8 mouse cellular contexts compared by ENCODE assay signal in the genomic region with DNA sequence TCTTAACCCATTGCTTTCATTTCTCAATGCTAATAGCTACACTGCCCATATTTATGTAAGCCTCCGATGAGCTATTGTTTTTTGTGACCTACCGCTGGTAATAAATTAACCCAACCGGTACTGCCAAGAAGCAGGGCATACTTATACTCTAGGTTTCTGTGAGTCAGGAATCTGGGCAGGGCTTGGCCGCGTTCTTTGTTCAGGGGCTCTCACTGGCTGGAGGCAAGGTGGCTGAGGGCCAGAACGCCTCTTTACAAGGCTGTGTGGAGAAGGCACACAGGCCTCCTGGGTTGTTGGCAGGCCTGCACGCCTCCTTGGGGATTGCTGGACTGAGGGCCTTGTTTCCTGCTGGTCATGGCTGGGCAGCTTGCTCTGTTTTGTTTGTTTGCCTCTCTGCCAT. TPM values are rescaled to one million over a fixed set of nuclear protein-coding genes. Genes with fewer than 3 reads are reported as not detected.
DNase-seq lines count a peak whose midpoint lies in the region; ATAC-seq lines count a peak whose summit lies in the region.

No protein-coding gene starts in this region.

- peak overlapping the region; percentile 76 for H3K27ac ChIP-seq in hindbrain, embryonic 13.5 days
- H3K27ac ChIP-seq in hindbrain, embryonic 11.5 days (ENCODE audit: low read depth, low read length), result no peak overlapping the region
- peak overlapping the region; percentile 74 for H3K27ac ChIP-seq in neural tube, embryonic 13.5 days (replicated peaks)

- no peak overlapping the region for H3K9ac ChIP-seq in hindbrain, embryonic 13.5 days
- H3K9ac ChIP-seq in hindbrain, embryonic 11.5 days (ENCODE audit: low read depth, low read length), result no peak overlapping the region
- no peak overlapping the region for H3K9ac ChIP-seq in neural tube, embryonic 13.5 days

- no peak overlapping the region for H3K4me2 ChIP-seq in hindbrain, embryonic 13.5 days
- no peak overlapping the region for H3K4me2 ChIP-seq in hindbrain, embryonic 11.5 days (replicated peaks; ENCODE audit: low read depth, low read length)
- no peak overlapping the region for H3K4me2 ChIP-seq in neural tube, embryonic 13.5 days

- no peaks in the 10 kb centered on the region for H3K9me3 ChIP-seq in hindbrain, embryonic 13.5 days
- no peaks in the 10 kb centered on the region for H3K9me3 ChIP-seq in hindbrain, embryonic 11.5 days (ENCODE audit: control insufficient read depth, low read length)
- H3K9me3 ChIP-seq in neural tube, embryonic 13.5 days, result peaks cover 5% of the 10 kb centered on the region; the same call in 1 of the 2 replicates

- DNase-seq in hindbrain, embryonic 11.5 days (ENCODE audit: low spot score), result no peak
- DNase-seq in adrenal gland, postnatal 4 days (ENCODE audit: low spot score in 2 of 2), result peak; percentile 19 to 54
- DNase-seq in heart, postnatal 10 days, result peak; percentile 60 to 62
- DNase-seq in large intestine, adult 2 months (ENCODE audit: low read depth, low spot score), result peak; percentile 90
- no peak for DNase-seq in gastrocnemius, postnatal 25 days

- no peak overlapping the region for H3K4me3 ChIP-seq in hindbrain, embryonic 13.5 days
- H3K4me3 ChIP-seq in hindbrain, embryonic 11.5 days (ENCODE audit: low read depth, low read length), result no peak overlapping the region
- H3K4me3 ChIP-seq in neural tube, embryonic 13.5 days, result no peak overlapping the region

- peak; percentile 87 for ATAC-seq in hindbrain, embryonic 13.5 days (ENCODE audit: low FRiP score)
- ATAC-seq in hindbrain, embryonic 11.5 days (ENCODE audit: low FRiP score), result no peak
- peak; percentile 91 for ATAC-seq in neural tube, embryonic 13.5 days (ENCODE audit: low read depth)
- ATAC-seq in inflammation-experienced regulatory T-cells, adult 6 months, result no peak

- WGBS in hindbrain, embryonic 13.5 days, result 45% methylated on average over 7 of the region's 7 CpGs
- whole genome bisulfite sequencing in hindbrain, embryonic 11.5 days, result 74% methylated on average over 7 of the region's 7 CpGs
- WGBS in large intestine, adult 2 months, result 12% methylated on average over 7 of the region's 7 CpGs
- WGBS in neural tube, embryonic 13.5 days, result 30% methylated on average over 7 of the region's 7 CpGs

- no peaks in the 10 kb centered on the region for H3K36me3 ChIP-seq in hindbrain, embryonic 13.5 days
- H3K36me3 ChIP-seq in hindbrain, embryonic 11.5 days (ENCODE audit: control insufficient read depth, insufficient read depth, low read length), result no peaks in the 10 kb centered on the region
- no peaks in the 10 kb centered on the region for H3K36me3 ChIP-seq in neural tube, embryonic 13.5 days

- H3K4me1 ChIP-seq in hindbrain, embryonic 13.5 days (replicated peaks), result peaks cover 20% of the 10 kb centered on the region
- H3K4me1 ChIP-seq in hindbrain, embryonic 11.5 days (replicated peaks; ENCODE audit: control insufficient read depth, insufficient read depth, low read length), result no peaks in the 10 kb centered on the region
- H3K4me1 ChIP-seq in neural tube, embryonic 13.5 days (replicated peaks), result peaks cover 22% of the 10 kb centered on the region

- peaks cover 16% of the 10 kb centered on the region for H3K27me3 ChIP-seq in hindbrain, embryonic 13.5 days
- no peaks in the 10 kb centered on the region for H3K27me3 ChIP-seq in hindbrain, embryonic 11.5 days (ENCODE audit: control insufficient read depth, insufficient read depth, low read length)
- peaks cover 5% of the 10 kb centered on the region; the same call in 1 of the 2 replicates for H3K27me3 ChIP-seq in neural tube, embryonic 13.5 days

- intact Hi-C loops in heart, postnatal 10 days (cut with DNase I), result no loop called here

RNA-seq across cellular contexts. Expression of a gene that starts 1.1 kb away (rescaled TPM):
- 9.3 and 9.5 TPM in 2 replicates for polyA plus RNA-seq in hindbrain, embryonic 13.5 days (2015; fragmentation: Nextera tagmentation; extraction: Ambion mirVana)
- polyA plus RNA-seq in hindbrain, embryonic 11.5 days (2014; fragmentation: Nextera tagmentation; extraction: Ambion mirVana), result 2.3 and 2.9 TPM in 2 replicates
- 1 to 10 TPM; 2.0 to 2.2 TPM for total RNA-seq in adrenal gland, postnatal 4 days (2021)
- under 1 TPM; 0.32 to 0.36 TPM for total RNA-seq in heart, postnatal 10 days (2021)
- polyA plus RNA-seq in large intestine, adult 2 months (2012; rRNA removed), result 16.7 and 21.0 TPM in 2 replicates
- polyA plus RNA-seq in neural tube, embryonic 13.5 days (2015; fragmentation: Nextera tagmentation; extraction: Ambion mirVana), result 8.4 and 8.9 TPM in 2 replicates
- polyA plus RNA-seq in inflammation-experienced regulatory T-cells, adult 6 months (2017; shearing (Covaris generic)), result not detected
- total RNA-seq in gastrocnemius, postnatal 25 days (2021), result under 1 TPM; 0.28 to 0.35 TPM

RNA-seq across cellular contexts. Expression of a gene that starts 45.3 kb away (rescaled TPM):
- 4.0 and 4.1 TPM in 2 replicates for polyA plus RNA-seq in hindbrain, embryonic 13.5 days (2015; fragmentation: Nextera tagmentation; extraction: Ambion mirVana)
- 3.7 and 4.2 TPM in 2 replicates for polyA plus RNA-seq in hindbrain, embryonic 11.5 days (2014; fragmentation: Nextera tagmentation; extraction: Ambion mirVana)
- 10 to 100 TPM; 21.5 to 22.3 TPM for total RNA-seq in adrenal gland, postnatal 4 days (2021)
- total RNA-seq in heart, postnatal 10 days (2021), result 10 to 100 TPM; 13.6 to 17.4 TPM
- polyA plus RNA-seq in large intestine, adult 2 months (2012; rRNA removed), result 21.1 and 31.7 TPM in 2 replicates
- 3.6 and 7.0 TPM in 2 replicates for polyA plus RNA-seq in neural tube, embryonic 13.5 days (2015; fragmentation: Nextera tagmentation; extraction: Ambion mirVana)
- polyA plus RNA-seq in inflammation-experienced regulatory T-cells, adult 6 months (2017; shearing (Covaris generic)), result 100 to 1,000 TPM; 124 to 158 (median 135) TPM
- 1 to 10 TPM; 1.9 to 5.3 TPM for total RNA-seq in gastrocnemius, postnatal 25 days (2021)

Comparison
In these comparisons a context has a peak if more than half of its experiments do, and no peak if none do; other contexts are left out.
1. ATAC-seq: peak in hindbrain, embryonic 13.5 days (single experiment) and neural tube, embryonic 13.5 days (single experiment); none in hindbrain, embryonic 11.5 days (single experiment) and inflammation-experienced regulatory T-cells, adult 6 months (single experiment).
2. DNase-seq: peak in adrenal gland, postnatal 4 days (2 of 2), heart, postnatal 10 days (2 of 2) and large intestine, adult 2 months (single experiment); none in hindbrain, embryonic 11.5 days (single experiment) and gastrocnemius, postnatal 25 days (single experiment).